Mouse (Mus musculus) stomach, postnatal 0 days (tissue): ENCODE measurements around the gene Dhrs7b. TPM values are rescaled to one million over a fixed set of nuclear protein-coding genes. Genes with fewer than 3 reads are reported as not detected.

Source experiments
- ATAC-seq: fragments of 200-750 bp; cut with Nextera tagmentation; 2 replicates; pipeline ENCODE4 v1.8.0; 2017; ENCODE audit not compliant: low FRiP score, low TSS enrichment
- DNase-seq: peaks from one replicate; pipeline ENCODE4 v3.0.0-alpha.2; 2016; ENCODE audit warnings: low spot score
- H3K27ac ChIP-seq: fragments of 300-500 bp; sonication (generic); replicated peaks from 2 replicates; pipeline ENCODE4 v1.5.1; 2014; ENCODE audit warnings: mild to moderate bottlenecking, control low read depth
- H3K27me3 ChIP-seq: fragments of 300-500 bp; sonication (generic); 2 replicates; pipeline ENCODE4 v1.6.1; 2014; ENCODE audit warnings: low read length; ENCODE audit not compliant: control insufficient read depth, insufficient read depth
- H3K36me3 ChIP-seq: fragments of 300-500 bp; sonication (generic); 2 replicates; pipeline ENCODE4 v1.6.1; 2014; ENCODE audit warnings: low read length, mixed read lengths; ENCODE audit not compliant: control insufficient read depth, insufficient read depth
- H3K4me1 ChIP-seq: fragments of 300-500 bp; sonication (generic); replicated peaks from 2 replicates; pipeline ENCODE4 v1.6.1; 2014; ENCODE audit warnings: antibody characterized with exemption; ENCODE audit not compliant: control insufficient read depth, insufficient read depth
- H3K4me2 ChIP-seq: fragments of 300-500 bp; sonication (generic); replicated peaks from 2 replicates; pipeline ENCODE4 v1.6.1; 2014; ENCODE audit warnings: low read depth, mild to moderate bottlenecking, control low read depth, moderate library complexity
- H3K4me3 ChIP-seq: fragments of 300-500 bp; sonication (generic); 2 replicates; pipeline ENCODE4 v1.5.1; 2014; ENCODE audit warnings: low read depth, low read length, control low read depth
- H3K9ac ChIP-seq: fragments of 300-500 bp; sonication (generic); 2 replicates; pipeline ENCODE4 v1.6.1; 2014; ENCODE audit warnings: mild to moderate bottlenecking, low read length, control low read depth, mixed read lengths
- H3K9me3 ChIP-seq: fragments of 300-500 bp; sonication (generic); 2 replicates; pipeline ENCODE4 v1.6.1; 2016; ENCODE audit warnings: low read length; ENCODE audit not compliant: control insufficient read depth
- CTCF ChIP-seq: IDR thresholded peaks from 2 replicates; pipeline ENCODE4 v1.5.1; 2016; ENCODE audit warnings: antibody characterized with exemption, low read depth, mild to moderate bottlenecking, moderate library complexity
- EP300 ChIP-seq: optimal IDR thresholded peaks from 2 replicates; pipeline ENCODE3; 2016; ENCODE audit warnings: antibody characterized with exemption
- WGBS: fragments of 180-500 bp; shearing (Covaris S2); extraction: QIAGEN DNeasy Blood & Tissue Kit; methylation state at CpG from one replicate; pipeline ENCODE4 v1.1.7; 2014; 5-methylcytosine and 5-hydroxymethylcytosine counted together
- polyA plus RNA-seq: library from polyadenylated mRNA; unstranded; fragments of >200 nt; fragmentation: Nextera tagmentation; extraction: Ambion mirVana; gene quantifications from 2 replicates; pipeline ENCODE4 v1.2.1, GENCODE M21; 2015

Dhrs7b gene
- polyA plus RNA-seq, result 28.0 and 28.1 TPM in 2 replicates

- H3K4me1 ChIP-seq, result peaks cover 3% of the 10 kb centered on the region; the same call in 1 of the 2 replicates
- no peaks in the 10 kb centered on the region for H3K36me3 ChIP-seq
- ATAC-seq (peak; percentile 95), DNase-seq (peak; percentile 84)
- peak within 1 kb of the TSS; percentile 80 for H3K4me2 ChIP-seq
- peak within 1 kb of the TSS; percentile 67 for H3K4me3 ChIP-seq
- H3K27me3 ChIP-seq, result no peaks in the 10 kb centered on the region
- no peak for TF ChIP-seq EP300
- TF ChIP-seq CTCF, result no peak
- peak within 1 kb of the TSS; percentile 82 for H3K27ac ChIP-seq
- H3K9ac ChIP-seq, result peak within 1 kb of the TSS; percentile 71
- WGBS, result 0% methylated on average over 34 of the region's 34 CpGs
- no peaks in the 10 kb centered on the region for H3K9me3 ChIP-seq
Measured at GRCm38 (mm10) chr11:60830433-60831052, at the start of gene Dhrs7b. Gene Dhrs7b (plus strand): TSS chr11:60830631.

GRCm38 (mm10) chr11:60784179-60784922 is 46.1 kb upstream of the Dhrs7b start:
- Histone ChIP-seq H3K36me3 (peaks cover 29% of the 10 kb centered on the region), H3K9me3 (no peaks in the 10 kb centered on the region), H3K4me1 (peaks cover 12% of the 10 kb centered on the region), H3K4me3 (no peak overlapping the region), H3K9ac (no peak overlapping the region), H3K27me3 (no peaks in the 10 kb centered on the region), H3K4me2 (no peak overlapping the region), H3K27ac (no peak overlapping the region)
- DNase-seq (no peak), ATAC-seq (no peak)
- WGBS, result 89% methylated on average over 8 of the region's 8 CpGs
- TF ChIP-seq CTCF (no peak), EP300 (no peak)

GRCm38 (mm10) chr11:60787595-60787994 is 42.8 kb upstream of the Dhrs7b start:
- Histone ChIP-seq H3K27me3 (no peaks in the 10 kb centered on the region), H3K4me2 (no peak overlapping the region), H3K27ac (no peak overlapping the region), H3K4me3 (no peak overlapping the region), H3K9me3 (no peaks in the 10 kb centered on the region), H3K36me3 (peaks cover 30% of the 10 kb centered on the region), H3K4me1 (no peaks in the 10 kb centered on the region), H3K9ac (no peak overlapping the region)
- WGBS, result 68% methylated on average over 1 of the region's 1 CpGs
- TF ChIP-seq CTCF (no peak), EP300 (no peak)
- no peak for ATAC-seq
- no peak for DNase-seq

GRCm38 (mm10) chr11:60790472-60790871 is 40.0 kb upstream of the Dhrs7b start:
- WGBS, result 79% methylated on average over 2 of the region's 2 CpGs
- H3K9ac ChIP-seq, result no peak overlapping the region
- no peaks in the 10 kb centered on the region for H3K27me3 ChIP-seq
- no peaks in the 10 kb centered on the region for H3K9me3 ChIP-seq
- H3K4me3 ChIP-seq, result no peak overlapping the region
- H3K27ac ChIP-seq, result no peak overlapping the region
- H3K4me1 ChIP-seq, result no peaks in the 10 kb centered on the region
- ATAC-seq (no peak), DNase-seq (no peak)
- H3K4me2 ChIP-seq, result no peak overlapping the region
- TF ChIP-seq EP300 (no peak), CTCF (no peak)
- peaks cover 12% of the 10 kb centered on the region; the same call in 1 of the 2 replicates for H3K36me3 ChIP-seq

- Histone ChIP-seq H3K27ac (no peak overlapping the region), H3K4me3 (no peak overlapping the region), H3K4me1 (no peaks in the 10 kb centered on the region), H3K9ac (no peak overlapping the region), H3K4me2 (no peak overlapping the region), H3K9me3 (no peaks in the 10 kb centered on the region), H3K36me3 (no peaks in the 10 kb centered on the region), H3K27me3 (no peaks in the 10 kb centered on the region)
- ATAC-seq, result no peak
- DNase-seq, result no peak
- no peak for TF ChIP-seq CTCF
- TF ChIP-seq EP300, result no peak
- WGBS, result 86% methylated on average over 11 of the region's 11 CpGs
Measured at GRCm38 (mm10) chr11:60796342-60796741, 34.1 kb upstream of the Dhrs7b start.

- no peaks in the 10 kb centered on the region for H3K4me1 ChIP-seq
- no peak overlapping the region for H3K4me3 ChIP-seq
- 78% methylated on average over 4 of the region's 4 CpGs for WGBS
- H3K36me3 ChIP-seq, result no peaks in the 10 kb centered on the region
- H3K27ac ChIP-seq, result no peak overlapping the region
- ATAC-seq, result no peak
- no peak for TF ChIP-seq EP300
- peak; percentile 22; the same call in 1 of the 2 replicates for TF ChIP-seq CTCF
- no peaks in the 10 kb centered on the region for H3K27me3 ChIP-seq
- no peak overlapping the region for H3K9ac ChIP-seq
- H3K4me2 ChIP-seq, result no peak overlapping the region
- no peak for DNase-seq
- no peaks in the 10 kb centered on the region for H3K9me3 ChIP-seq
Measured at GRCm38 (mm10) chr11:60799977-60800376, 30.5 kb upstream of the Dhrs7b start.
